Mouse (Mus musculus) right cerebral cortex, postnatal 10 days (tissue): Measurements from ENCODE around the gene Gm43191.
"Not testable (repeated sequence)": the region's sequence is repeated elsewhere in the genome, so short reads cannot be mapped to it uniquely, and the experiment has no call there.

Experiments used
- DNase-seq, 2 experiments: peaks; one replicate each; pipeline ENCODE4 v3.0.0; 2021; ENCODE audit warnings: low spot score in 2 of 2

Gm43191 gene

GRCm38 (mm10) chr3:116681160-116681559, at the start of gene Gm43191:
Gene Gm43191, minus strand, starts transcription at chr3:116681260.
- no peak for DNase-seq

- no peak for DNase-seq
These were observed 48.6 kb upstream of the Gm43191 start for GRCm38 (mm10) chr3:116729483-116730174.

- DNase-seq: no peak
These were observed 45.7 kb upstream of the Gm43191 start for GRCm38 (mm10) chr3:116726807-116727206.

GRCm38 (mm10) chr3:116723496-116724481, 42.7 kb upstream of the Gm43191 start:
- DNase-seq: no peak

GRCm38 (mm10) chr3:116722980-116723379, 41.9 kb upstream of the Gm43191 start:
- no peak for DNase-seq

- DNase-seq: no peak
These were observed 37.9 kb upstream of the Gm43191 start for GRCm38 (mm10) chr3:116718951-116719350.

GRCm38 (mm10) chr3:116713031-116713430, 32.0 kb upstream of the Gm43191 start:
- DNase-seq: no peak

- DNase-seq: peak in 1 of 2 experiments; percentile 24
These were observed 31.4 kb upstream of the Gm43191 start, which contains the start of gene Slc35a3 for GRCm38 (mm10) chr3:116712436-116712881. Gene Slc35a3, minus strand, starts transcription at chr3:116712831.

- DNase-seq: peak; percentile 86 to 87
These were observed 30.8 kb upstream of the Gm43191 start for GRCm38 (mm10) chr3:116711624-116712435.

GRCm38 (mm10) chr3:116710941-116711340, 29.9 kb upstream of the Gm43191 start:
- DNase-seq: no peak

GRCm38 (mm10) chr3:116705637-116706204, 24.7 kb upstream of the Gm43191 start:
- no peak for DNase-seq

GRCm38 (mm10) chr3:116703835-116704234, 22.8 kb upstream of the Gm43191 start:
- no peak for DNase-seq

GRCm38 (mm10) chr3:116702647-116703272, 21.7 kb upstream of the Gm43191 start:
- DNase-seq: no peak

- no peak for DNase-seq
These were observed 20.5 kb upstream of the Gm43191 start for GRCm38 (mm10) chr3:116701601-116702000.

GRCm38 (mm10) chr3:116698786-116699185, 17.7 kb upstream of the Gm43191 start:
- DNase-seq: no peak

GRCm38 (mm10) chr3:116695666-116695985, 14.6 kb upstream of the Gm43191 start:
- DNase-seq: no peak

GRCm38 (mm10) chr3:116694955-116695665, 14.1 kb upstream of the Gm43191 start:
- no peak for DNase-seq

GRCm38 (mm10) chr3:116694312-116694711, 13.3 kb upstream of the Gm43191 start:
- no peak for DNase-seq

- DNase-seq: not testable (repeated sequence)
These were observed 16.8 kb downstream of the Gm43191 start for GRCm38 (mm10) chr3:116664281-116664680.

GRCm38 (mm10) chr3:116662463-116662863, 18.6 kb downstream of the Gm43191 start, which contains the start of gene Mfsd14a:
Gene Mfsd14a, minus strand, starts transcription at chr3:116662677.
- DNase-seq: peak; percentile 97 to 98
